Mouse (Mus musculus): Measurements from ENCODE around the gene Flrt1. TPM values are rescaled to one million over a fixed set of nuclear protein-coding genes. Genes with fewer than 3 reads are reported as not detected.
"Not testable (repeated sequence)": the region's sequence is repeated elsewhere in the genome, so short reads cannot be mapped to it uniquely, and the experiment has no call there.

Flrt1 gene
- polyA plus RNA-seq, 1 experiment: 1.2 TPM

DNA sequence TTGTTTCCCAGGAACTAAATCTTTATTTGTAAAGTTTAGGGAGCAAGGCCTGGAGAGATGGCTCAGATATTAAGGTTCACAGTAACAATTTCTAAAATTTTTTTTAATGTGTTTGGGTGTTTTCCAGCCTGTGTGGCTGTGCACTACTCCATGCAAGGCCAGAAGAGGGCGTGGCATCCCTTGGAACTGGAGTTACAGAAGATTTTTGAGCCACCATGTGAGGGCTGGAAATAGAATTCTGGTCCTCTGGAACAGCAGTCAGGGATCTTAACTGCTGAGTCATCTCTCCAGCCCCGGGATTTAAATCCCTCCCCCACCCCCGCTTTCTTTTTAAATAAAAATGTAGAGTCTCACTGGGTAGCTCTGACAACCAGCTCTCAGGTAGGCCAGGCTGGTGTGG lies 50.4 kb downstream of the Flrt1 start:
- Histone ChIP-seq H3ac (ENCODE audit: control insufficient read depth, insufficient read length) (no peak overlapping the region), H3K4me2 (ENCODE audit: low read depth) (peak overlapping the region; percentile 96), H3K79me2 (ENCODE audit: control insufficient read depth, insufficient read depth) (no peaks in the 10 kb centered on the region), H3K4me3 (no peak overlapping the region), H3K36me3 (ENCODE audit: control insufficient read depth, insufficient read depth) (no peaks in the 10 kb centered on the region), H3K27me3 (ENCODE audit: control insufficient read depth, insufficient read depth, insufficient read length) (no peaks in the 10 kb centered on the region)
- TF ChIP-seq MYOG (IDR thresholded peaks at IDR 0.05; ENCODE audit: control insufficient read depth in 1 of 3, insufficient read depth in 1 of 3, insufficient read length in 2 of 3, low read depth in 2 of 3) (no peak), TCF12 (IDR thresholded peaks at IDR 0.05; ENCODE audit: insufficient read depth, poor library complexity, severe bottlenecking) (no peak), TCF3 (IDR thresholded peaks at IDR 0.05; ENCODE audit: insufficient read length, low read depth) (no peak), CEBPB (IDR thresholded peaks at IDR 0.05; ENCODE audit: insufficient read depth, poor library complexity, severe bottlenecking) (no peak), SRF (IDR thresholded peaks at IDR 0.05; ENCODE audit: control insufficient read depth, insufficient read length, low read depth) (no peak), USF1 (IDR thresholded peaks at IDR 0.05; ENCODE audit: low read depth) (no peak), POLR2A (IDR thresholded peaks at IDR 0.05; ENCODE audit: insufficient read length, low read depth) (no peak), MAX (IDR thresholded peaks at IDR 0.05; ENCODE audit: low read depth) (no peak), POLR2AphosphoS2 (IDR thresholded peaks at IDR 0.05; ENCODE audit: insufficient read length, low read depth) (no peak)

DNA sequence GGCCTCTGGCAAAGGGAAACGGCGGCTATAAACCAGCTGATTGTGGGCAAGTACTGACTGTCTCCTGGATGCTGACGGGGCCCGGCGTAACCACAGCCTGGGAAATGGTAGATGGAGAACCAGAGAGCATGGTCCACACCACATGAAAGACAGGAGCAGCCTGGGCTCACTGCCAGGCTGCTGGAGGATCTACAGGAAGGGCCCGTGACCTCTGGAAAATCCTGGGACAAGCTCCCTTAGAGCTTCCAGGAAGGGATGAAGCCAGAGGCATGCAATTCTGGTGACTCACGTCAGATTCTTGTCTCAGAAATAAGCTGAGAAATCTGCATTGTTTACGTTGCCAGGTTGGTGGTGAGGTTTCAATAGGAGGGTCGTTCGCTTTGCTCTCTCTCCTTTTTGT lies 50.8 kb downstream of the Flrt1 start:
- Histone ChIP-seq H3K36me3 (ENCODE audit: control insufficient read depth, insufficient read depth) (no peaks in the 10 kb centered on the region), H3K79me2 (ENCODE audit: control insufficient read depth, insufficient read depth) (no peaks in the 10 kb centered on the region), H3K27me3 (ENCODE audit: control insufficient read depth, insufficient read depth, insufficient read length) (no peaks in the 10 kb centered on the region), H3K4me3 (no peak overlapping the region), H3ac (ENCODE audit: control insufficient read depth, insufficient read length) (no peak overlapping the region), H3K4me2 (ENCODE audit: low read depth) (peak overlapping the region; percentile 96)
- TF ChIP-seq MYOD1 (IDR thresholded peaks at IDR 0.05; ENCODE audit: control insufficient read depth in 1 of 3, insufficient read length in 2 of 3, low read depth in 2 of 3) (no peak), E2F4 (IDR thresholded peaks at IDR 0.05; ENCODE audit: insufficient read depth) (no peak), REST (IDR thresholded peaks at IDR 0.05; ENCODE audit: insufficient read depth, insufficient read length) (no peak), POLR2A (IDR thresholded peaks at IDR 0.05; ENCODE audit: insufficient read length, low read depth) (peak; percentile 22), USF1 (IDR thresholded peaks at IDR 0.05; ENCODE audit: low read depth) (peak; percentile 30), POLR2AphosphoS2 (IDR thresholded peaks at IDR 0.05; ENCODE audit: insufficient read length, low read depth) (no peak), CEBPB (IDR thresholded peaks at IDR 0.05; ENCODE audit: insufficient read depth, poor library complexity, severe bottlenecking) (peak; percentile 89), MYOG (IDR thresholded peaks at IDR 0.05; ENCODE audit: control insufficient read depth in 1 of 3, insufficient read depth in 1 of 3, insufficient read length in 2 of 3, low read depth in 2 of 3) (no peak), MAX (IDR thresholded peaks at IDR 0.05; ENCODE audit: low read depth) (peak; percentile 30), TCF12 (IDR thresholded peaks at IDR 0.05; ENCODE audit: insufficient read depth, poor library complexity, severe bottlenecking) (no peak), TCF3 (IDR thresholded peaks at IDR 0.05; ENCODE audit: insufficient read length, low read depth) (no peak), SRF (IDR thresholded peaks at IDR 0.05; ENCODE audit: control insufficient read depth, insufficient read length, low read depth) (no peak)

DNA sequence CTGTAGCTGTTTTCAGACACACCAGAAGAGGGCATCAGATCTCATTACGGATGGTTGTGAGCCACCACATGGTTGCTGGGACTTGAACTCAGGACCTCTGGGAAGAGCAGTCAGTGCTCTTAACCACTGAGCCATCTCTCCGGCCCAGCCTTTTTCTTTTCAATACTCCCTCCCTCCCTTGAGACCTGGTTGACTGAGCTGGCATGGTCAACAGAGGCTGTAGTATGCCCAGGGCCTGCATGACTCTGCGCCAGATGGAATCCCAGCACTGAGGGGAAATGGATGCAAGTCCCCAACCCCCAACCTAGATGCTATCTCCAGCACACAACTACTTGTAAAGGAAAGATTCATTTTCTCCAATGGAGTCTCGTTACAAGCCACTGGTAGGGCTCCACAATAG lies 52.1 kb downstream of the Flrt1 start:
- not testable (repeated sequence) for H3K27me3 ChIP-seq (ENCODE audit: control insufficient read depth, insufficient read depth, insufficient read length)

DNA sequence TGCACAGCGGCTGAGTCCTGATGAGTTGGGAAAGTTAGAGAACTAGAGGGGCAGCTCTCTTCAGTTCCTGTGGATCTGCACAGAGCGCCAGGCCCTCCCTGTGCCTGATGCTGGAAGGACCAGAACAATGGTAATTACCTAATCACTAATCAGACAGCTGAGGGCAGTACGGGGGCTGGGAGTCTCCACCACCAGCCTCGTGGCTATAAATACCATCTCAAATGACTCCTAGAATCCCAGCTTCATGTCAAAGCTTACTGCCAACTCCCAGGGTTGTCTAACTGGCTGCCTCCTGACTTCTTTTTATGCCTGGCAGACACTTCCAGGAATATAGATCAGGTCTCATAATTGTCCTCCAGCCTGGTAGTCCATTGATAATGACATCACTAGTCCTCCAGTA lies 60.8 kb downstream of the Flrt1 start:
- H3K79me2 ChIP-seq (ENCODE audit: control insufficient read depth, insufficient read depth): no peaks in the 10 kb centered on the region
- TF ChIP-seq POLR2A (IDR thresholded peaks at IDR 0.05; ENCODE audit: insufficient read length, low read depth) (no peak), MYOD1 (IDR thresholded peaks at IDR 0.05; ENCODE audit: control insufficient read depth in 1 of 3, insufficient read length in 2 of 3, low read depth in 2 of 3) (peak in 1 of 3 experiments; percentile 47)
- H3K4me3 ChIP-seq: no peak overlapping the region
- H3K27me3 ChIP-seq (ENCODE audit: control insufficient read depth, insufficient read depth, insufficient read length): no peaks in the 10 kb centered on the region
- no peak overlapping the region for H3ac ChIP-seq (ENCODE audit: control insufficient read depth, insufficient read length)
- no peaks in the 10 kb centered on the region for H3K36me3 ChIP-seq (ENCODE audit: control insufficient read depth, insufficient read depth)
- H3K4me2 ChIP-seq (ENCODE audit: low read depth): peak overlapping the region; percentile 8

More for the DNA sequence above, 52.1 kb downstream of the Flrt1 start:
- H3K4me2 ChIP-seq (ENCODE audit: low read depth); H3ac ChIP-seq (ENCODE audit: control insufficient read depth, insufficient read length); H3K79me2 ChIP-seq (ENCODE audit: control insufficient read depth, insufficient read depth); H3K36me3 ChIP-seq (ENCODE audit: control insufficient read depth, insufficient read depth); H3K4me3 ChIP-seq: not testable (repeated sequence)

DNA sequence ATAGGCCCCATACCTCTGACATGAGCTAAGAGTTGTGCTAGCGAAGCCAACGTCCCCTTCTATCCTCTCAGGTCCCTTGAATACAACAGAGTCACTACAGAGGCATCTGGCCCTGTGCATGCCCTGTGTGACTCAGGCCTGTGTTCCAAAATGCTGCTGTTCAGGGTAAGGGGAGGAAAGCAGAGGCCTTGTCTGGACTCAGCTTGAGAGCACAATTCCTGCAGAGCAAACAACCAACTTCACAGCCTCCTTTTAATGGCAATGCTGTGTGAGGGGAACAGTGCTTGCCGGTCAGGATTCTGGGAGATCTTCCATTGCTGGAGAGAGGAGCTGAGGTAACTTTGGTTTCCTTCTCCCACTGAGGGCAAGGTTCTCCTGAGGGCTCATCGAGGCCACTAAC lies 61.2 kb downstream of the Flrt1 start:
- Histone ChIP-seq H3K36me3 (ENCODE audit: control insufficient read depth, insufficient read depth) (no peaks in the 10 kb centered on the region), H3K4me3 (no peak overlapping the region), H3K27me3 (ENCODE audit: control insufficient read depth, insufficient read depth, insufficient read length) (no peaks in the 10 kb centered on the region), H3ac (ENCODE audit: control insufficient read depth, insufficient read length) (no peak overlapping the region), H3K4me2 (ENCODE audit: low read depth) (peak overlapping the region; percentile 8), H3K79me2 (ENCODE audit: control insufficient read depth, insufficient read depth) (peaks cover 2% of the 10 kb centered on the region)
- TF ChIP-seq MYOG (IDR thresholded peaks at IDR 0.05; ENCODE audit: control insufficient read depth in 1 of 3, insufficient read depth in 1 of 3, insufficient read length in 2 of 3, low read depth in 2 of 3) (no peak), USF1 (IDR thresholded peaks at IDR 0.05; ENCODE audit: low read depth) (no peak), CEBPB (IDR thresholded peaks at IDR 0.05; ENCODE audit: insufficient read depth, poor library complexity, severe bottlenecking) (no peak), SRF (IDR thresholded peaks at IDR 0.05; ENCODE audit: control insufficient read depth, insufficient read length, low read depth) (no peak), TCF12 (IDR thresholded peaks at IDR 0.05; ENCODE audit: insufficient read depth, poor library complexity, severe bottlenecking) (no peak), POLR2AphosphoS2 (IDR thresholded peaks at IDR 0.05; ENCODE audit: insufficient read length, low read depth) (no peak), MAX (IDR thresholded peaks at IDR 0.05; ENCODE audit: low read depth) (no peak), REST (IDR thresholded peaks at IDR 0.05; ENCODE audit: insufficient read depth, insufficient read length) (no peak), E2F4 (IDR thresholded peaks at IDR 0.05; ENCODE audit: insufficient read depth) (no peak), MYOD1 (IDR thresholded peaks at IDR 0.05; ENCODE audit: control insufficient read depth in 1 of 3, insufficient read length in 2 of 3, low read depth in 2 of 3) (no peak), POLR2A (IDR thresholded peaks at IDR 0.05; ENCODE audit: insufficient read length, low read depth) (no peak)

Other genes starting within 250 kb of the Flrt1 start
- 0.23 TPM for gene Ccdc88b, start 247.5 kb downstream of the Flrt1 start, polyA plus RNA-seq (2012; fragmentation: generic; extraction: Trizol)
- 281 TPM for gene Trmt112, start 196.0 kb downstream of the Flrt1 start, polyA plus RNA-seq (2012; fragmentation: generic; extraction: Trizol)
- 276 TPM for gene Prdx5, start 195.6 kb downstream of the Flrt1 start, polyA plus RNA-seq (2012; fragmentation: generic; extraction: Trizol)
- 52.7 TPM for gene Esrra, start 183.9 kb downstream of the Flrt1 start, polyA plus RNA-seq (2012; fragmentation: generic; extraction: Trizol)
- gene Catsperz, start 180.3 kb downstream of the Flrt1 start, polyA plus RNA-seq (2012; fragmentation: generic; extraction: Trizol): 0.28 TPM
- gene Kcnk4, start 171.2 kb downstream of the Flrt1 start, polyA plus RNA-seq (2012; fragmentation: generic; extraction: Trizol): 0.12 TPM
- 76.1 TPM for gene Bad, start 163.9 kb downstream of the Flrt1 start, polyA plus RNA-seq (2012; fragmentation: generic; extraction: Trizol)
- 39.9 TPM for gene Gpr137, start 163.2 kb downstream of the Flrt1 start, polyA plus RNA-seq (2012; fragmentation: generic; extraction: Trizol)
- gene Ppp1r14b, start 130.8 kb downstream of the Flrt1 start, polyA plus RNA-seq (2012; fragmentation: generic; extraction: Trizol): 1,032 TPM
- gene Plcb3, start 129.3 kb downstream of the Flrt1 start, polyA plus RNA-seq (2012; fragmentation: generic; extraction: Trizol): 34.3 TPM
- 96.8 TPM for gene Fkbp2, start 125.2 kb downstream of the Flrt1 start, polyA plus RNA-seq (2012; fragmentation: generic; extraction: Trizol)
- gene Vegfb, start 118.1 kb downstream of the Flrt1 start, polyA plus RNA-seq (2012; fragmentation: generic; extraction: Trizol): 49.2 TPM
- gene Dnajc4, start 113.2 kb downstream of the Flrt1 start, polyA plus RNA-seq (2012; fragmentation: generic; extraction: Trizol): 28.5 TPM
- gene Nudt22, start 109.6 kb downstream of the Flrt1 start, polyA plus RNA-seq (2012; fragmentation: generic; extraction: Trizol): 27.0 TPM
- 9.2 TPM for gene Trpt1, start 109.6 kb downstream of the Flrt1 start, polyA plus RNA-seq (2012; fragmentation: generic; extraction: Trizol)
- 0.34 TPM for gene Fermt3, start 86.3 kb downstream of the Flrt1 start, polyA plus RNA-seq (2012; fragmentation: generic; extraction: Trizol)
- gene Stip1, start 65.8 kb downstream of the Flrt1 start, polyA plus RNA-seq (2012; fragmentation: generic; extraction: Trizol): 223 TPM
- 82.4 TPM for gene Macrod1, start 48.9 kb downstream of the Flrt1 start, polyA plus RNA-seq (2012; fragmentation: generic; extraction: Trizol)
- 112 TPM for gene Otub1, start 100.6 kb upstream of the Flrt1 start, polyA plus RNA-seq (2012; fragmentation: generic; extraction: Trizol)
- gene Cox8a, start 111.9 kb upstream of the Flrt1 start, polyA plus RNA-seq (2012; fragmentation: generic; extraction: Trizol): 1,011 TPM
- 10.3 TPM for gene Naa40, start 135.5 kb upstream of the Flrt1 start, polyA plus RNA-seq (2012; fragmentation: generic; extraction: Trizol)
- 34.1 TPM for gene Rcor2, start 161.6 kb upstream of the Flrt1 start, polyA plus RNA-seq (2012; fragmentation: generic; extraction: Trizol)
- 33.7 TPM for gene Mark2, start 236.1 kb upstream of the Flrt1 start, polyA plus RNA-seq (2012; fragmentation: generic; extraction: Trizol)